Comparison of ENCODE assay signal across 8 mouse cellular contexts in genomic region chr1:190796745-190797482, GRCm38 (mm10).
DNase-seq lines count a peak whose midpoint lies in the region; ATAC-seq and TF ChIP-seq lines count a peak whose summit lies in the region.

No protein-coding gene starts in this region.

- H3K4me1 ChIP-seq in E14TG2a.4 (replicated peaks; ENCODE audit: low read depth, low read length), result 0 out of 2 replicates have a peak, but pooled peaks cover 3% of the 10 kb centered on the region
- H3K4me1 ChIP-seq in hindbrain, embryonic 11.5 days (replicated peaks; ENCODE audit: control insufficient read depth, insufficient read depth, low read length), result no peaks in the 10 kb centered on the region
- no peaks in the 10 kb centered on the region for H3K4me1 ChIP-seq in stomach, embryonic 15.5 days

- H3K27ac ChIP-seq in hindbrain, embryonic 11.5 days (ENCODE audit: low read depth, low read length), result no peak overlapping the region
- peak overlapping the region; percentile 73 for H3K27ac ChIP-seq in layer of hippocampus, adult 2 months
- no peak overlapping the region; the same call in 1 of the 2 replicates for H3K27ac ChIP-seq in stomach, embryonic 15.5 days

- WGBS in hindbrain, embryonic 11.5 days, result 39% methylated on average over 7 of the region's 7 CpGs
- 35% methylated on average over 7 of the region's 7 CpGs for WGBS in stomach, embryonic 15.5 days

- H3K9me3 ChIP-seq in E14TG2a.4 (ENCODE audit: low read length), result no peaks in the 10 kb centered on the region
- H3K9me3 ChIP-seq in hindbrain, embryonic 11.5 days (ENCODE audit: control insufficient read depth, low read length), result no peaks in the 10 kb centered on the region
- no peaks in the 10 kb centered on the region for H3K9me3 ChIP-seq in stomach, embryonic 15.5 days

- no peak for ATAC-seq in hindbrain, embryonic 11.5 days (ENCODE audit: low FRiP score)
- ATAC-seq in stomach, embryonic 15.5 days (ENCODE audit: insufficient read depth, low FRiP score, low read depth), result peak; percentile 43; the same call in 1 of the 2 replicates

- peak; percentile 88 for TF ChIP-seq CTCF in E14TG2a.4 (conservative IDR thresholded peaks at IDR 0.05; ENCODE audit: low read length)
- TF ChIP-seq CTCF in layer of hippocampus, adult 2 months (conservative IDR thresholded peaks at IDR 0.05), result peak; percentile 93

- peaks cover 32% of the 10 kb centered on the region for H3K36me3 ChIP-seq in E14TG2a.4 (ENCODE audit: insufficient read depth, low read length)
- H3K36me3 ChIP-seq in hindbrain, embryonic 11.5 days (ENCODE audit: control insufficient read depth, insufficient read depth, low read length), result no peaks in the 10 kb centered on the region
- H3K36me3 ChIP-seq in stomach, embryonic 15.5 days, result 0 out of 2 replicates have a peak, but pooled peaks cover 9% of the 10 kb centered on the region

- H3K4me2 ChIP-seq in hindbrain, embryonic 11.5 days (replicated peaks; ENCODE audit: low read depth, low read length), result no peak overlapping the region
- H3K4me2 ChIP-seq in stomach, embryonic 15.5 days, result no peak overlapping the region

- DNase-seq in ZHBTc4 (ENCODE audit: low read depth, low spot score), result peak; percentile 60
- peak; percentile 81 for DNase-seq in embryo, embryonic 11 days
- peak; percentile 78 for DNase-seq in hindbrain, embryonic 11.5 days (ENCODE audit: low spot score)
- DNase-seq in layer of hippocampus, adult 2 months (ENCODE audit: low spot score in 2 of 2), result peak; percentile 59 to 81
- peak; percentile 48 for DNase-seq in lung, postnatal 14 days
- DNase-seq in T-cell, adult 2 months (ENCODE audit: low spot score), result no peak

- H3K4me3 ChIP-seq in E14TG2a.4 (replicated peaks; ENCODE audit: low read length), result no peak overlapping the region
- H3K4me3 ChIP-seq in hindbrain, embryonic 11.5 days (ENCODE audit: low read depth, low read length), result no peak overlapping the region
- H3K4me3 ChIP-seq in layer of hippocampus, adult 2 months, result no peak overlapping the region
- H3K4me3 ChIP-seq in stomach, embryonic 15.5 days (replicated peaks), result no peak overlapping the region

- H3K9ac ChIP-seq in hindbrain, embryonic 11.5 days (ENCODE audit: low read depth, low read length), result no peak overlapping the region
- no peak overlapping the region for H3K9ac ChIP-seq in stomach, embryonic 15.5 days

- H3K27me3 ChIP-seq in E14TG2a.4 (ENCODE audit: insufficient read depth, low read length), result no peaks in the 10 kb centered on the region
- no peaks in the 10 kb centered on the region for H3K27me3 ChIP-seq in hindbrain, embryonic 11.5 days (ENCODE audit: control insufficient read depth, insufficient read depth, low read length)
- H3K27me3 ChIP-seq in stomach, embryonic 15.5 days (replicated peaks), result no peaks in the 10 kb centered on the region
